Mouse (Mus musculus) cerebellum, postnatal 25 days (tissue): Measurements from ENCODE around the gene Ppara.

Experiments
- DNase-seq, 2 experiments: peaks; one replicate each; pipeline ENCODE4 v3.0.0; 2021; ENCODE audit warnings: mixed read lengths in 2 of 2

The Ppara gene

GRCm38 (mm10) chr15:85705566-85706332, 29.0 kb upstream of the Ppara start:
- DNase-seq, result peak; percentile 23 to 41

DNA sequence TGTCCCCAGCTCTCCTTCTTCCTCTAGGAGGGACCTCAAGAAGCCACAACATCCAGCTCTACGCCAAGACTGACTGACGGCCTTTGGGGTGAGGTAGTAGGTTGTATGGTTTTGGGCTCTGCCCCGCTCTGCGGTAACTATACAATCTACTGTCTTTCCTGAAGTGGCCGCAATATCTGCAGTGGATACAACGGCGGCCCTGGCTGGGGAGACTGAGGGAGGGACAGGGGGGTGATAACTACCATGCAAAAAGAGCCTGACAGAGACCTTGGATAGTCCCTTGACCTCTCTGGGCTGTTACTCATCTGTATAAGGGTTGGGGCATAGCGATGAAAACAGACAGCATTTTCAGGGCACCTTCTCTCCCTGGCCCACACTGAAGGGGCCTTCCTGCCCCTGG, 28.3 kb upstream of the Ppara start:
- DNase-seq, result peak; percentile 18 to 22

DNA sequence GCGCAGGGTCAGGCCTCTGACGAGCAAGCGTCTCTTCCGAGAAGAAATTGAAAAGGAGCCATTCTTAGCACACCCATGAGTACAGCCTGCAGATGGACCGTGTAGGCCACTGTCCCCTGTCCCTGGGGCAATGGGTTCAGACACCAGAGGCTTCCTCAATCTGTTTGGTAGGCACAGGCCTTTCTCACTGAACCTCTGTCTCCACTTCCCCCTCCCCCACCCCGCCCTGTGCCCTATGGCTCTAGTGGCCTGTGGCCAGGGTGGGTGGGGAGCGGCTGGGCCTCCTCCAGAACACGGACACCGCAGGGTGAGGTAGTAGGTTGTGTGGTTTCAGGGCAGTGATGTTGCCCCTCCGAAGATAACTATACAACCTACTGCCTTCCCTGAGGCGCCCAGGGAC, 27.8 kb upstream of the Ppara start:
- peak; percentile 40 to 57 for DNase-seq

DNA sequence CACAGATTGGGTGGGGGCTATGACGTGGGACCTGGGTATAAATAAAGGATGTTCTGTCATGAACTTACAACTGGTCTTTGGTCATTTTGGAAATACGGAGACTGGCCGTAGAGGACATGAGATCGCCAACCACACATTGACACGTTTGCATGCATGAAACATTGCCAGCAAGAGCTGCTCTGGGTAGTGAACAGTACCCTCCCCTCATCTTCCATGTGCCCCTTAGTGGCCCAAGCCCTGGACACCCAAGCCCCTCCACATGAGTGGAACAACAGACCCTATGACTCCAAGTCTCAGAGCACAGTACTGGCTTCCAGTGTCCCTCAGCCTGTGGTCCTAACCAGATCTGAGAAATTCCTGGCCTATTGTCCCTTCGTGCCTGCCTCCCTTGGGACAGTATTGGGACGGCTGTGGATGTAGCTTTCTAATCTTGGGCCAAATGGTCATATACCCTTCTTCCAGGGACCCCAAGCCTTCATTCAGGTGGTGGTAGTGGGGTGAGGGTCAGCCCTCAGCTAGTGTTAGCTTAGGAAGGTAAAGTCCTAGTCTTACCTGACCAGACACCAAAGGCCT, 27.2 kb upstream of the Ppara start:
- DNase-seq, result peak in 1 of 2 experiments; percentile 22

- peak; percentile 15 to 21 for DNase-seq
Measured at GRCm38 (mm10) chr15:85708217-85708616, 26.6 kb upstream of the Ppara start.

GRCm38 (mm10) chr15:85708843-85709242, 25.9 kb upstream of the Ppara start:
- DNase-seq, result peak in 1 of 2 experiments; percentile 45

GRCm38 (mm10) chr15:85709268-85709973, 25.4 kb upstream of the Ppara start:
- peak; percentile 91 to 93 for DNase-seq

DNA sequence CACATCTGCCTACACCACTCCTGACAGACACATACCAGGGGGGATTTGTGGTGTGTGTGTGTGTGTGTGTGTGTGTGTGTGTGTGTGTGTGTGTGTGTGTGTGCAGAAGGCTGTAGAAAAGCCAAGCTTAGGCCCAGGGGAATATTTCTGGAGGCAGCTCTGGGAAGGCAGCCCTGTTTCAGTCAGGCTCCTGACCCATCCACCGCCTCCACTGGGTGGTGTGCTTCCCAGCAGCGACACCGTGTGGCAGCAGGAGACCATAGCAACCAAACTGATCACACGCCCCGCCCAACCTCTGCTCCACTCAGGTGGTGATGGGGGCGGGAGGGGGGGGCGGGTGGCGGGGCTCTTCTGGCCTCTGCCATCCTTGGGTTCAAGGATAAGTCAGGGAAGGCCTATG, 24.6 kb upstream of the Ppara start:
- peak; percentile 90 to 93 for DNase-seq

- peak; percentile 16 to 40 for DNase-seq
Measured at GRCm38 (mm10) chr15:85710641-85711580, 23.9 kb upstream of the Ppara start.

DNA sequence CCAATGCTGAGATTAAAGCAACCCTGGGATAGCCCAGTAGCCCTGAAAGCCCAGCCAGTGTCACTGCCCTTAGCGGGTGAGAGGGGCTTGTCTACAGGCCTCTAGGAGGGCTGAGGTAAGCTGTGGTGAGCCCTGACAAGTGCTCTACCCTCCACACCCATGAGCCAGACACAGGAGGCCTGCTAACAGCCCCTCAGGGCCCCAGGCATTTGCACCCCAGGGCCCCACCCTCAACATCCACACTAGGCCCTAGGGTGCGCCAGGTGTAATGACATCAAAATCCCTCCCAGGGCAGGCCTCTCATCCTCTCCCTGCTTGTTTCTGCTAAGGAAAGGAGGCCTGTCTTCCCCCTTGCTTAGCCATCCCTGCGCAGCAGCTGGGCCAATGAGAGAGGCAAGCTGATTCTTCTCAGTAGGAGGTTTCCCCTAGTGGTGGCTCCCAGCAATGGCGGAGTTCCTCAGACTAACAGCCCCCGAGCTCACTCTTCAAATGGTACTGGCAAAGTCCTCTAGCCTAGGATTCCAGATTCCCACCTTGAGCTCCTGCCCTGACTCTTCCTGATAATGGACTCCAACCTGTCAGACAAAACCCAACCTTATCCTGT, 22.1 kb upstream of the Ppara start:
- DNase-seq, result peak in 1 of 2 experiments; percentile 16

GRCm38 (mm10) chr15:85713417-85713816, 21.4 kb upstream of the Ppara start:
- DNase-seq, result no peak

DNA sequence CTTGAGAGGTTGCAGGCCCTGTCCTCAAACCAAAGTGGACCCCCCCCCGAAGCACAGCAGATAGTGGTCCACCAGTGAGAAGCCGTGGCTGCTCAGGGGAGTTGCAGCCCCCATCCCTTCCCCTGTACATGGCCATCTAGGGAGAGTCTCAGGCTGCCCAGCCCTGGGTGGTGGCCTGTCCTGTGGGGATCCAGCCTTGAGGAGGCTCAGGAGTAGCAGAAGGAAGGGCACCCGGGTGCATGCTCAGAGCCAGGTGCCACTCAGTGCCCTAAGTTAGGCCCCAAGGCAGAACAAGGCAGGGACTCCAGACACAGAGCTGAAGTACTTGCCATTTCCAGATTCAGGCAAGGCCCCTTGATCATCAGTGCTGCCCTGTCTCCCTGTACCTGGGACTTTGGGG, 19.7 kb upstream of the Ppara start:
- no peak for DNase-seq

- peak; percentile 90 to 92 for DNase-seq
Measured at GRCm38 (mm10) chr15:85716045-85716444, 18.7 kb upstream of the Ppara start.

- peak in 1 of 2 experiments; percentile 17 for DNase-seq
Measured at GRCm38 (mm10) chr15:85716591-85716990, 18.2 kb upstream of the Ppara start.

DNA sequence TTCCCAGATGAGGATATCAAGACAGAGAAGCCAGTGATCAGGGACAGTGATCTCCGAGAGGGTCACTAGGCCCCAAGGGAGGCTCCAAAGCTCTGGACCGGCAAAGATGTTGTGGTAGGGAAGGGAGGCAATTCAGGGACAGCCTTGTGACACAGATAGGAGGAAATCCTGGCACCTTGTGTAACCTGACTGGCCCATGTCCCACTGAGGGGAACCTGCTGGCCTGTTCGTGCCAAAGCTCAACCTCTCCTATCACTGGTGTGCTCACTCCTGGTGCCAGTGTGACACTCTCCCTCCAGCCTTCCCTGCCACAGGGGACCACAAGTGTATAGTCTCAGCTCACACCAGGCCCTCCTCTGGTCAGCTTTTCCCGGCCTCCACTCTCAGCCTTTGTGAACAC, 17.8 kb upstream of the Ppara start:
- DNase-seq, result peak; percentile 46 to 64

- peak; percentile 25 to 35 for DNase-seq
Measured at GRCm38 (mm10) chr15:85717800-85718199, 17.0 kb upstream of the Ppara start.

DNA sequence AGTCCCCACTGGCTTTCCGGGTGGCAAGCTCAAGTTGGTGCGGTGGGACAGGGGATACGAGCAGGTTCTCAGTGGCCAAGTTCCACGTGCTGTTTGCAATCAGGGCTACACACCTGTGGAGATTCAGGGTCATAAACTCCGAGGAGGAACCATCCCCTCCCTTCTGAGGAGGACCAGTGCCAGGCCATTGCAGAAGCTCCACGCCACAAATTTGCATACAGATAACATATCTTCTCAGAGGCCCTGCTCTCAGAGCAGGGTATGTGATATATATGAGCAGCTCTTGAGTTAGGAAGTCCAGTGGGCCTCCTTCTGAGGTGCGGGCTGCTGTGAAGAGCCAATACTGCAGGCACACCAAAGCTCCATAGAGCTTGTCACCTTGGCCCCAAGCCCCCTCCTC, 15.8 kb upstream of the Ppara start:
- DNase-seq, result no peak

GRCm38 (mm10) chr15:85720366-85720841, 14.4 kb upstream of the Ppara start:
- no peak for DNase-seq

- DNase-seq, result peak; percentile 22 to 31
Measured at GRCm38 (mm10) chr15:85724271-85725165, 10.3 kb upstream of the Ppara start.

DNA sequence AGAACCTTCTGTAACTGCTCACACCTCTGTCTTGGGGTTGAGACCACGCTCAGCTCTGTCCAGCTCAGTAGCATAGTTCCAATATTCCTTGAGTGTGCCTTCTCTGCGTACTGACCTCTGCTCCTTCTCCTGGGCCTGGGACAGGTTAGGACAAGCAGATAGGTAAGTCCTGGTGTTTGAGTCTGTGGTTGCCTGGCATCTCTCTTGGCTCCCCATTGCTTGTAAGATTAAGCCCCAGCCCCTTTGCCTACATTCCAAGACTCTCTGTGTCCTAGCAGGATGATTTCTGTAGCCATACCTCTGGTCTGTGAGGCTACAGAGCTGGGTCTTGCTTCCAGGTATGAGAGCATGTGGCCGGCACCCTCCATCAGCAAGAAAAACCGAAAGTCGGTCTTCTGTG, 6.6 kb upstream of the Ppara start:
- DNase-seq, result no peak

DNA sequence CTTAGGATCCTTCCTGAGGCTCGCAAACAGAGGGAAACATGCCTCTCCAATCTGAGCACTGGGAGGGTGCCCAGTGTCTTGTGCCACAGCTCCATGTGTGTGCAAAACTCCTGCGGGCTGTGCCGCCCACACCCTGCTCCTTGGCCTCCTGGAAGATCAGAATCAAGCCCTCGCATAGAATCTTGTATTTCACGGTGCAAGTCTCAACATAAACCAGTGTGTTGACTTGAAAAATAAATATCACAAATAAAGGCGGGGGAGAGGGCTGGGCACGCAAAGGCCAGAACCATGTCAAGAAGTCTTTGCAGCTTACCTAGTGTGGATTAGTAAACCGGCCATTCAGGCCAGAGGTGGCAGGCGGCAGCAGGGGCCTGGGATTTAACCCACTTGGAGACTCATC, 5.5 kb upstream of the Ppara start:
- DNase-seq, result no peak
